Mouse (Mus musculus) kidney, embryonic 14.5 days (tissue): ENCODE data around the gene Ccdc87. TPM values are rescaled to one million over a fixed set of nuclear protein-coding genes. Genes with fewer than 3 reads are reported as not detected.

Source experiments
- polyA plus RNA-seq: library from polyadenylated mRNA; unstranded; fragments of >200 nt; fragmentation: Nextera tagmentation; extraction: Ambion mirVana; gene quantifications from 2 replicates; pipeline ENCODE4 v1.2.1, GENCODE M21; 2014

Ccdc87 gene
- polyA plus RNA-seq, 1 experiment from 2014 or later: not detected

Other genes with a start within 250 kb of the Ccdc87 start
- 12.6 and 15.4 TPM in 2 replicates for gene Lrfn4, start 223.7 kb upstream of the Ccdc87 start, polyA plus RNA-seq
- gene Rce1, start 213.7 kb upstream of the Ccdc87 start, polyA plus RNA-seq: 73.1 and 85.0 TPM in 2 replicates
- gene Gm960, start 140.7 kb upstream of the Ccdc87 start, polyA plus RNA-seq: 3.4 and 5.2 TPM in 2 replicates
- gene Sptbn2, start 128.2 kb upstream of the Ccdc87 start, polyA plus RNA-seq: 1.8 and 2.9 TPM in 2 replicates
- 69.2 and 79.8 TPM in 2 replicates for gene Rbm4b, start 82.9 kb upstream of the Ccdc87 start, polyA plus RNA-seq
- 64.7 and 69.6 TPM in 2 replicates for gene Rbm4, start 45.5 kb upstream of the Ccdc87 start, polyA plus RNA-seq
- 30.6 and 41.2 TPM in 2 replicates for gene Gm21992, start 27.8 kb upstream of the Ccdc87 start, polyA plus RNA-seq
- 71.4 and 102 TPM in 2 replicates for gene Rbm14, start 27.7 kb upstream of the Ccdc87 start, polyA plus RNA-seq
- gene Ccs, start within 50 bp of the Ccdc87 start, polyA plus RNA-seq: 53.5 and 57.4 TPM in 2 replicates
- gene Ctsf, start 15.8 kb downstream of the Ccdc87 start, polyA plus RNA-seq: 36.2 and 43.6 TPM in 2 replicates
- gene Actn3, start 38.5 kb downstream of the Ccdc87 start, polyA plus RNA-seq: 12.8 and 13.8 TPM in 2 replicates
- 8.3 and 9.4 TPM in 2 replicates for gene Zdhhc24, start 39.3 kb downstream of the Ccdc87 start, polyA plus RNA-seq
- 6.3 and 6.8 TPM in 2 replicates for gene Bbs1, start 67.3 kb downstream of the Ccdc87 start, polyA plus RNA-seq
- 70.1 and 87.4 TPM in 2 replicates for gene Dpp3, start 88.9 kb downstream of the Ccdc87 start, polyA plus RNA-seq
- 1.5 and 3.8 TPM in 2 replicates for gene Peli3, start 103.8 kb downstream of the Ccdc87 start, polyA plus RNA-seq
- 137 and 178 TPM in 2 replicates for gene Mrpl11, start 122.8 kb downstream of the Ccdc87 start, polyA plus RNA-seq
- not detected in 2 replicates for gene Npas4, start 150.9 kb downstream of the Ccdc87 start, polyA plus RNA-seq
- 3.5 and 7.9 TPM in 2 replicates for gene Slc29a2, start 184.5 kb downstream of the Ccdc87 start, polyA plus RNA-seq
- gene B4gat1, start 199.5 kb downstream of the Ccdc87 start, polyA plus RNA-seq: 35.7 and 44.8 TPM in 2 replicates
- 1.2 and 1.5 TPM in 2 replicates for gene AC124502.3, start 199.5 kb downstream of the Ccdc87 start, polyA plus RNA-seq
- gene Brms1, start 202.0 kb downstream of the Ccdc87 start, polyA plus RNA-seq: 43.3 and 57.5 TPM in 2 replicates
- gene Rin1, start 211.1 kb downstream of the Ccdc87 start, polyA plus RNA-seq: 2.5 and 4.8 TPM in 2 replicates
- gene Cd248, start 228.7 kb downstream of the Ccdc87 start, polyA plus RNA-seq: 44.2 and 57.9 TPM in 2 replicates
- 1.2 and 1.7 TPM in 2 replicates for gene Tmem151a, start 246.2 kb downstream of the Ccdc87 start, polyA plus RNA-seq
- 114 and 115 TPM in 2 replicates for gene Yif1a, start 249.2 kb downstream of the Ccdc87 start, polyA plus RNA-seq